Mouse (Mus musculus) midbrain, embryonic 13.5 days (tissue): ENCODE measurements at regions not wholly inside any gene's neighbourhood (a gene's known extent, or its start where the extent isn't known, plus 50 kb on each side); places are given as distances from the start of the nearest gene placed in this dataset.

ENCODE experiments used
- ATAC-seq: fragments of 200-750 bp; cut with Nextera tagmentation; 2 replicates; pipeline ENCODE4 v1.8.0; 2017; ENCODE audit warnings: mild to moderate bottlenecking, moderate TSS enrichment, moderate library complexity
- H3K27ac ChIP-seq: fragments of 300-500 bp; sonication (generic); 2 replicates; pipeline ENCODE4 v1.5.1; 2015; ENCODE audit warnings: inconsistent platforms, mild to moderate bottlenecking, moderate library complexity
- H3K27me3 ChIP-seq: fragments of 300-500 bp; sonication (generic); 2 replicates; pipeline ENCODE4 v1.6.1; 2015; ENCODE audit warnings: mild to moderate bottlenecking, inconsistent platforms
- H3K36me3 ChIP-seq: fragments of 300-500 bp; sonication (generic); 2 replicates; pipeline ENCODE4 v1.6.1; 2015; ENCODE audit warnings: mild to moderate bottlenecking, inconsistent platforms
- H3K4me1 ChIP-seq: fragments of 300-500 bp; sonication (generic); replicated peaks from 2 replicates; pipeline ENCODE4 v1.6.1; 2015; ENCODE audit warnings: inconsistent platforms
- H3K4me2 ChIP-seq: fragments of 300-500 bp; sonication (generic); replicated peaks from 2 replicates; pipeline ENCODE4 v1.6.1; 2015; ENCODE audit warnings: moderate library complexity, mild to moderate bottlenecking, inconsistent platforms
- H3K4me3 ChIP-seq: fragments of 300-500 bp; sonication (generic); replicated peaks from 2 replicates; pipeline ENCODE4 v1.5.1; 2015; ENCODE audit warnings: mild to moderate bottlenecking, inconsistent platforms
- H3K9ac ChIP-seq: fragments of 300-500 bp; sonication (generic); replicated peaks from 2 replicates; pipeline ENCODE4 v1.6.1; 2015; ENCODE audit warnings: mild to moderate bottlenecking, inconsistent platforms
- H3K9me3 ChIP-seq: fragments of 300-500 bp; sonication (generic); 2 replicates; pipeline ENCODE4 v1.6.1; 2016; ENCODE audit warnings: mild to moderate bottlenecking, inconsistent platforms
- WGBS: fragments of 180-500 bp; shearing (Covaris S2); methylation state at CpG from one replicate; pipeline ENCODE4 v1.1.7; 2015; 5-methylcytosine and 5-hydroxymethylcytosine counted together

GRCm38 (mm10) chr12:16304701-16305377 lies 305.9 kb downstream of the Lpin1 start:
- no peak overlapping the region for H3K9ac ChIP-seq

GRCm38 (mm10) chr12:16285061-16285460 lies 325.7 kb downstream of the Lpin1 start:
- H3K4me1 ChIP-seq = no peaks in the 10 kb centered on the region
- no peaks in the 10 kb centered on the region for H3K36me3 ChIP-seq
- H3K27me3 ChIP-seq = no peaks in the 10 kb centered on the region
- H3K4me2 ChIP-seq = no peak overlapping the region
- 91% methylated on average over 5 of the region's 5 CpGs for WGBS
- no peak overlapping the region for H3K4me3 ChIP-seq
- H3K9me3 ChIP-seq = no peaks in the 10 kb centered on the region
- no peak overlapping the region for H3K9ac ChIP-seq
- ATAC-seq = no peak
- H3K27ac ChIP-seq = no peak overlapping the region

More at GRCm38 (mm10) chr12:16304701-16305377, 305.9 kb downstream of the Lpin1 start:
- Histone ChIP-seq H3K4me3 (no peak overlapping the region), H3K4me1 (no peaks in the 10 kb centered on the region), H3K27me3 (no peaks in the 10 kb centered on the region), H3K4me2 (no peak overlapping the region), H3K9me3 (no peaks in the 10 kb centered on the region), H3K27ac (no peak overlapping the region), H3K36me3 (no peaks in the 10 kb centered on the region)
- no peak for ATAC-seq
- 89% methylated on average over 9 of the region's 9 CpGs for WGBS

- no peak overlapping the region for H3K9ac ChIP-seq
- ATAC-seq = no peak
- no peak overlapping the region for H3K27ac ChIP-seq
- H3K4me3 ChIP-seq = no peak overlapping the region
- 81% methylated on average over 2 of the region's 2 CpGs for WGBS
- no peak overlapping the region for H3K4me2 ChIP-seq
- H3K4me1 ChIP-seq = peaks cover 16% of the 10 kb centered on the region; the same call in 1 of the 2 replicates
- no peaks in the 10 kb centered on the region for H3K36me3 ChIP-seq
- H3K27me3 ChIP-seq = no peaks in the 10 kb centered on the region
- H3K9me3 ChIP-seq = no peaks in the 10 kb centered on the region
Measured at GRCm38 (mm10) chr12:16279146-16279545, 331.6 kb downstream of the Lpin1 start.

DNA sequence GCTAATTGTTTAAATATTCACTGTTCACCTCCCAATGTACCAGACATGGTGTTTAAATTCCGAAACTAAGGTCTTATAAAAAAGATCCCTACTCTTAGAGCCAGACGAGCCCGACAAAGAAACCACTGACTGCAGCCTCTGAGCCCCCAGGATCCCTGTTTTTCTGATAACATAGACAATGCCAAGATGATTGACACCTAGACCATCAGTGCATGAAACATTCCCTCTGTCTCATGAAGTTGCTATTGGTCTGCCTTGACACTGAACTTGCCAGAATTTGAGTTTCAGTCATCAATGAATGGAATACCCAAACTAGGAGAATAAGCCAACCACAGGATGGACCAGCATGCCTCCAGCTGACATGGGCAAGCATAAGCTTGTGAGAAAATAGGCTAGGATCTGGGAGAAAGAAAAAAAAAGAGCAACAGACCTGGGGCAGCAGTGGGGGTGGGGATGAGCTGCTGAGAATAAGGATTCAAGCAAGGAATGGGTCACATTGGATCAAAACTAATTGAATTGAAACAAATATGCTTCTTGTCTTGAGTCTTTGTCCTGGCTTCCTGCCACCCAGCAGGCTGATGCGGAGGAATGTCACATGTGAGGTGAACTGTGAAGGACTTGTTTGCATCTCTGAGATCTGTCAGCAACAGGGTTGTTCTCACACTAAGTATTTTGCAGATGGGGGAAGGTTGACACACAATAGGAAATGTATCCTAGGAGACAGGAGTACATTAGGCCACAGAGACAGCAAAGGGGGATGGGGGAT lies 333.0 kb downstream of the Lpin1 start:
- Histone ChIP-seq H3K4me1 (peaks cover 16% of the 10 kb centered on the region; the same call in 1 of the 2 replicates), H3K27ac (no peak overlapping the region), H3K4me3 (no peak overlapping the region), H3K27me3 (no peaks in the 10 kb centered on the region), H3K4me2 (no peak overlapping the region), H3K36me3 (no peaks in the 10 kb centered on the region), H3K9me3 (no peaks in the 10 kb centered on the region), H3K9ac (no peak overlapping the region)
- ATAC-seq = peak; percentile 65; the same call in 1 of the 2 replicates
- 37% methylated on average over 4 of the region's 4 CpGs for WGBS

- Histone ChIP-seq H3K9ac (no peak overlapping the region), H3K4me1 (peaks cover 16% of the 10 kb centered on the region; the same call in 1 of the 2 replicates), H3K9me3 (no peaks in the 10 kb centered on the region), H3K4me2 (no peak overlapping the region), H3K27ac (no peak overlapping the region), H3K4me3 (no peak overlapping the region), H3K36me3 (no peaks in the 10 kb centered on the region), H3K27me3 (no peaks in the 10 kb centered on the region)
- 44% methylated on average over 2 of the region's 2 CpGs for WGBS
- peak; percentile 37; the same call in 1 of the 2 replicates for ATAC-seq
Measured at GRCm38 (mm10) chr12:16277144-16277543, 333.6 kb downstream of the Lpin1 start.

GRCm38 (mm10) chr12:16276301-16276700 lies 334.5 kb downstream of the Lpin1 start:
- no peak for ATAC-seq
- no peak overlapping the region for H3K4me3 ChIP-seq
- no peak overlapping the region for H3K27ac ChIP-seq
- H3K4me2 ChIP-seq = no peak overlapping the region
- WGBS = 94% methylated on average over 4 of the region's 4 CpGs
- H3K9me3 ChIP-seq = no peaks in the 10 kb centered on the region
- H3K27me3 ChIP-seq = no peaks in the 10 kb centered on the region
- peaks cover 16% of the 10 kb centered on the region; the same call in 1 of the 2 replicates for H3K4me1 ChIP-seq
- no peaks in the 10 kb centered on the region for H3K36me3 ChIP-seq
- H3K9ac ChIP-seq = no peak overlapping the region

DNA sequence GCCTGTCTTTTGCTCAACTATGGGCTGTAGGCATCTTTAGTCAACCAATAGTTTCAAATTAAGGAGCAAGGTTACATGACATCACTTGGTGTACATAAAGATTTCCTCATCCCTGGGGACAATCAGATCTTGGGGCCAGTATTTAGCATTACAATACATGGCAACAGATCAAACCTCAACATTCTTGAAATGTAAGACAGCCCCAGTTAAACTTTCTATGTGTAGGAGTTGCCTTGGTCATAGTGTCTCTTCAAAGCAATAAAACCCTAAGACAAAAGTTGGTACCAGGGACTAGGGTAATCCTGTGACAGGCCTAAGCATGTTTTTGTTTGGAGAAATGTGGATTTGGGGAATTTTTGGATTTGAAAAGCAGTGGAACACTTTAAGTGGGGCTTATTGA lies 338.3 kb downstream of the Lpin1 start:
- Histone ChIP-seq H3K9me3 (no peaks in the 10 kb centered on the region), H3K9ac (no peak overlapping the region), H3K4me3 (no peak overlapping the region), H3K27me3 (no peaks in the 10 kb centered on the region), H3K27ac (no peak overlapping the region), H3K4me2 (no peak overlapping the region), H3K4me1 (peaks cover 7% of the 10 kb centered on the region; the same call in 1 of the 2 replicates), H3K36me3 (no peaks in the 10 kb centered on the region)
- ATAC-seq = no peak

GRCm38 (mm10) chr12:16270876-16271275 lies 339.9 kb downstream of the Lpin1 start:
- H3K36me3 ChIP-seq = no peaks in the 10 kb centered on the region
- H3K9me3 ChIP-seq = no peaks in the 10 kb centered on the region
- no peak overlapping the region for H3K27ac ChIP-seq
- H3K9ac ChIP-seq = no peak overlapping the region
- H3K4me2 ChIP-seq = no peak overlapping the region
- WGBS = 84% methylated on average over 7 of the region's 7 CpGs
- 0 out of 2 replicates have a peak, but pooled peaks have one; percentile 40 for ATAC-seq
- no peaks in the 10 kb centered on the region for H3K4me1 ChIP-seq
- H3K4me3 ChIP-seq = no peak overlapping the region
- no peaks in the 10 kb centered on the region for H3K27me3 ChIP-seq

- Histone ChIP-seq H3K27ac (no peak overlapping the region), H3K4me3 (no peak overlapping the region), H3K9me3 (no peaks in the 10 kb centered on the region), H3K4me1 (no peaks in the 10 kb centered on the region), H3K36me3 (no peaks in the 10 kb centered on the region), H3K4me2 (no peak overlapping the region), H3K27me3 (no peaks in the 10 kb centered on the region), H3K9ac (no peak overlapping the region)
- ATAC-seq = no peak
- WGBS = 66% methylated on average over 4 of the region's 4 CpGs
Measured at GRCm38 (mm10) chr12:16269706-16270105, 341.1 kb downstream of the Lpin1 start.

- Histone ChIP-seq H3K9ac (no peak overlapping the region), H3K27ac (no peak overlapping the region), H3K27me3 (no peaks in the 10 kb centered on the region), H3K4me2 (no peak overlapping the region), H3K36me3 (no peaks in the 10 kb centered on the region), H3K4me1 (no peaks in the 10 kb centered on the region), H3K9me3 (no peaks in the 10 kb centered on the region), H3K4me3 (no peak overlapping the region)
- ATAC-seq = no peak
- WGBS = 54% methylated on average over 8 of the region's 8 CpGs
Measured at GRCm38 (mm10) chr12:16268621-16269165, 342.1 kb downstream of the Lpin1 start.

GRCm38 (mm10) chr12:16261465-16261864 lies 349.3 kb downstream of the Lpin1 start:
- H3K9ac ChIP-seq = no peak overlapping the region
- ATAC-seq = no peak
- no peak overlapping the region for H3K4me2 ChIP-seq
- WGBS = 86% methylated on average over 4 of the region's 4 CpGs
- H3K9me3 ChIP-seq = no peaks in the 10 kb centered on the region
- no peaks in the 10 kb centered on the region for H3K4me1 ChIP-seq
- H3K36me3 ChIP-seq = no peaks in the 10 kb centered on the region
- no peaks in the 10 kb centered on the region for H3K27me3 ChIP-seq
- H3K27ac ChIP-seq = no peak overlapping the region
- no peak overlapping the region for H3K4me3 ChIP-seq

DNA sequence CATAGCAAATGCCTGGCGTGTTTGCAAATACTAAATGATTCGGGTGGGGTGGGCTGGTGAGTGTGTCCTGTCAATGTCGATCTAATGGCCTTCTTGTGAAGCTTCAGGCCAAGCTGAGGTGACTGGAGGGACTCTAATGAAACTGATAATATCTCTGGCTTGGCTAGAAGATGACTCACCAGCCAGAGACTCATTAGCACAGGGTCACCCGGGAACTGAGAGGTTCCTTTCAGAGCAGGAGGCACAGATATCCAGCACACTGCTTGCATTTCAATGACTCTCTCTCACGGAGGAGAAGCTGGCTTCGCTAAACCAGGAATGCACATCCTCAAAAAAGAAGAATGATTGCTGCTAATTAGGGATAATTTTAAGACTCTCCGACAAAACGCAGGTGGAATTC lies 349.8 kb downstream of the Lpin1 start:
- Histone ChIP-seq H3K4me3 (no peak overlapping the region), H3K9me3 (no peaks in the 10 kb centered on the region), H3K27ac (no peak overlapping the region), H3K36me3 (no peaks in the 10 kb centered on the region), H3K27me3 (no peaks in the 10 kb centered on the region), H3K9ac (no peak overlapping the region), H3K4me1 (no peaks in the 10 kb centered on the region), H3K4me2 (no peak overlapping the region)
- ATAC-seq = no peak
- WGBS = 74% methylated on average over 8 of the region's 8 CpGs
